Mouse (Mus musculus) E14TG2a.4 (cell line): ENCODE measurements around the gene Crym.

Experiments
- CTCF ChIP-seq: conservative IDR thresholded peaks from 2 replicates; pipeline ENCODE4 v1.5.1; 2014; ENCODE audit warnings: low read length
- NANOG ChIP-seq: IDR thresholded peaks from 2 replicates; pipeline ENCODE4 v1.6.1; 2014; ENCODE audit warnings: borderline replicate concordance, low read length, mixed read lengths

DNA sequence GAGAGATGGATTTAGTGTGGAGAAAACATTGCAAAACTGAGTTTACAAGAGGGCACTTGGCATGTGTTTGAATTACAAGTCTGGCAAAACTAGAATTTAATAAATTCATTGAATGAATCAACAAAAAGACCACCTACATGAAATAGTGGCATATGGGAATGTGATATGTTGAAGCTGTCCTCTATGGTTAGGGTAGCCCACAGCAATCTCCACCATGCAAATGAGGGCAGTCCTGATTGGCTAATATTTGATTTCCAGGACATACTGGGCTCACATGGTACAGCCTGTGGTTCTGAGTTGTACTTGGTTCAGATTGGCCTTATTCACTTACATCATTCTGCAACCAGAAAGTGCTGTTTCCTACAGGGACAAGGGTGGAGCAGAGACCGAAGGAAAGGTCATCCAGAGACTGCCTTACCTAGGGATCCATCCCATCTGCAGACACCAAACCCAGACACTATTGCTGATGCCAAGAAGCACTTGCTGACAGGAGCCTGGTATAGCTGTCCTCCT lies 29.7 kb downstream of the Crym start:
- no peak for TF ChIP-seq CTCF
- TF ChIP-seq NANOG, result no peak
